Mouse (Mus musculus): ENCODE results near the gene Eif4b.

Gene Eif4b

DNA sequence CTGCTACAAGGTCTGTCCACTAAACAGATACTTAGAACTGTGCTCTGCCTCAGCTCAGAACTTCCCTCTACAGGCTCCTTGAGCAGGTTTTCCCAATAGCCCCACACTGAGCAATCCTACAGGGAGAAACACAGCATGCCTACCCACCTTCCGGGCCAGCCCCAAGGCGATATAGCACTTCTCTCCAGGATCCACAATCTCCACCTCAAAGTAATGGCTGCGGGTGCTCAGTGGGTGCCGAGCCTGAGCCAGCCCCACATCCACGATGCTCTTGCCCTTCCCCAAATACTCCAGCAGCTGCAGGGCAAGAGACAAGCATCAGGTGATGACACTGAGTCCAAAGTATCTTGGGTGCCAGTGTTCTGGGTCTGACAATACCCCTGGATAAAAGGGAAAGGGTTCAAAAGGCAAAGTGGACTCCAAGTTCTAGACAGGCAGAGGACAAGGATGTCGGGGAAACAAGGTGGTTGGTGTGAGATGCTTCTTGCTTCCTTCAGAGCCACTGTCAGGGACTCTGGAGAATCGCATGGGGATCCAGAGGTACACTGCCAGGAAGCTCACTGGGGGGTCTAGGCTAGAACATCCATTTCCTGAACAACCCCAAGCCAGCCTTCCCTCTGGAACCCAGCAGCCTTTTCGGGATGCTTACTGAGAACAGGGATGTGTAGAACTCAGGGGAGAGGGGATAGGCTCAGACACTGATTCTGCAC is 45.7 kb downstream of the Eif4b start:
- DNase-seq: no peak

GRCm38 (mm10) chr15:102119831-102120170 is 46.2 kb downstream of the Eif4b start:
- no peak for DNase-seq

GRCm38 (mm10) chr15:102120530-102120929 is 47.0 kb downstream of the Eif4b start:
- no peak for DNase-seq

GRCm38 (mm10) chr15:102126303-102126702 is 52.7 kb downstream of the Eif4b start:
- peak; percentile 71 for DNase-seq

- DNase-seq: no peak
Observed at GRCm38 (mm10) chr15:102133314-102133713, 59.7 kb downstream of the Eif4b start.

GRCm38 (mm10) chr15:102134709-102135108 is 61.1 kb downstream of the Eif4b start:
- no peak for DNase-seq

GRCm38 (mm10) chr15:102135522-102136128 is 62.1 kb downstream of the Eif4b start:
- no peak for DNase-seq

- DNase-seq: peak; percentile 97
Observed at GRCm38 (mm10) chr15:102136129-102136758, 62.7 kb downstream of the Eif4b start, which contains the start of gene Spryd3. Gene Spryd3 (minus strand): TSS chr15:102136234.

DNA sequence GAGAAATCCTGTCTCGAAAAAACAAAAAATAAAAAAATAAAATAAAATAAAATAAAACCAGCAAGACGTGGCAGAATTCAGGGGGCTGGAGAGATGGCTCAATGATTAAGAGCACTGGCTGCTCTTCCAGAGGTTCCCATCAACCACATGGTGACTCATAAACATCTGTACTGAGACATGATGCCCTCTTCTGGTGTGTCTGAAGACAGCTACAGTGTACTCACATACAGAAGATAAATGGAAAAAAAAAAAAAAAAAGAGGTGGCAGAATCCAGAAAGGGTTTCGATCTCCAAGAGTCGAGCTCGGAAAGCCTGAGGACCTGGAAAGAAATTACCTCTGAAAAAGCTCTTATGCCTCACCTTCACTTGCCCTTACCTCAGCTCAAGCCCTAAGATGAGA is 67.5 kb downstream of the Eif4b start:
- no peak for DNase-seq

DNA sequence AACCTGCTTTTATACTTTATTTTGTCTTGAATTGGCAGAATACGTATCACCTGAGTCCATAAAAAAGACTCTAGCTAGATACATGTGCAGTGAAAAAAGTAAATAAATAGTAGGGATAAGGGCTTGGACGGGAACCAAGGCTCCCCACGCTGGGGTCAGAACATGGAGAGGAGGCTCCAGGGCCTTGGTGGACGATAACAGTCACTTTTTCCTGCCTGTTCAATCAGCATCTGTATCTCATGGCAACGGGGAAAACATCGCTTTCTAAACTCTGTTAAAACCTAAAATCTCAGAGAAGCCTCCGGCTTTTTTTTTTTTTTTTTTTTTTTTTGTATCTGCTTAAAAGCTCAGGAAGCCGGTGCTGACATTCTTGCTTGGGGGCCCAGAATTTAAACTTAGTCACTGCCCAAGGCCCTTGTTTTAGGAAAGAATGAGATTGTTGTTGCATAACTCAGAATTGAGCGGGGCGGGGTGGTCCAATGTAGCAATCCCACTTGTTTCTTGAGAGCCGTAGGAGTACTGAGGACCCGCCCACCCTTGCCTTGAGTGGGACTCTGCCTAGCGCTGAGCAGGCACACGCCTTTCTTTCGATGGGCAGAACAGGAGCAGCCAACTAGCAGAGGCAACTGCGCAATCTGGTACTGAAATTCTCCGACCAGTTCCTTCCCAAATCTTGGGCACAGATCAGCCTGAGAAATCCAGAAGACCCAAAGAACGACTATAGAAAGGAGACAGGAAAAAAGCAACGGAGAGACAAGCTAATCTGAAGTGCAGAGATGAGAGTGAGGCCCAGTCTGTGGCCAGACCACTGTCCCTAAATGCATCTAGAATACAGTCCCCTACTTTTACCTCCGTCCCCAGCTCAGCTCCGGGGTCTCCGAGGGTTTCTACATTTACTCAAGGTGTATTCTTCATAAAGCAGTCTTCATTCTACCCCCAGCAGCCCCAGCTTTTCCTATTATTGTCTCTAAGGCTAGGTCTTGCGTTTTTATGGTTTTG is 69.6 kb downstream of the Eif4b start:
- peak; percentile 86 for DNase-seq

DNA sequence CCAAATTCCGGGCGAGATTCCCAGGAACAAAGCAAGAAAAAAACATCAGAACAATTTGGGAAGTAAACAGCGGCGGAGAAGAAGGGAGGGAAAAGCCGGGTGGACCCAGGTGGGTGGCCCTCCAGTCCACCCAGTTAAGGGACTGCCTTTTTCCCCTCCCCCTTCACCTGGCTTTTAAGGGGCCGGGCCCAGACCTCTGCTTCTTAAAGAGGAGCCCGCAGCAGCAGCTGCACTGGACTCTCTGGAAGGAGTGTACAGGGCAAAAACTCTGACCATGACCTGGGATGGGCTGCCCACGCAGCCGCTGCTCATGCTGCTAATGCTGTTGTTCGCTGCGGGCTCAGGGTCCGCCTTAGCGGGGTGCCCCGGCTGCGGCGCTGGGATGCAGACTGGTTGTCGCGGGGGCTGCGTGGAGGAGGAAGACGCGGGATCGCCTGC is 70.7 kb downstream of the Eif4b start, which contains the start of gene Igfbp6:
Gene Igfbp6 (plus strand): TSS at position 89 of the 438 bp plus-strand sequence.
- peak; percentile 16 for DNase-seq

- no peak for DNase-seq
Observed at GRCm38 (mm10) chr15:102144726-102145125, 71.2 kb downstream of the Eif4b start.

DNA sequence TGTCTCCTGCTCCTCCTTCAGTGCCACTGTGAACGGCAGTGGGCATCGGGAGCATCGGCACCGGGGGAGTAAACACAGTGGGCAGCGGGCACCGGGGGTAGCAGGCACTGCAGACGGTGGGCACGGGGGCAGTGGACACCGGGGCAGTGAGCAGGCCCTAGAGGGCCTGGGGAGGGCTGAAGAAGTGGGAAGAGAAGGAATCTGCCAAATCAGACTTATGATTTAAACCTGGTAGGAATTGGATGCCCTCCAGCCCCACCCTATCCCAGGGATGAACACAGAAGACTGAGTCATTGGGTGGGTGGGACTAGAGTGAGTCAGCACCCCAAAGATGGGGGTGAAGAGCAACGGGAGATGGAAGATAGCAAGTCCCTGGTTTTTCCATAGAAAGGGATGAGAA is 71.8 kb downstream of the Eif4b start:
- no peak for DNase-seq

- no peak for DNase-seq
Observed at GRCm38 (mm10) chr15:102146089-102146488, 72.5 kb downstream of the Eif4b start.
